Mouse (Mus musculus) retina, adult 2 months (tissue): ENCODE results near the gene Rapgef6.

Source experiments
- DNase-seq: peaks from one replicate; pipeline ENCODE4 v3.0.0-alpha.2; 2012; ENCODE audit warnings: low read depth, low spot score

Rapgef6 gene

DNA sequence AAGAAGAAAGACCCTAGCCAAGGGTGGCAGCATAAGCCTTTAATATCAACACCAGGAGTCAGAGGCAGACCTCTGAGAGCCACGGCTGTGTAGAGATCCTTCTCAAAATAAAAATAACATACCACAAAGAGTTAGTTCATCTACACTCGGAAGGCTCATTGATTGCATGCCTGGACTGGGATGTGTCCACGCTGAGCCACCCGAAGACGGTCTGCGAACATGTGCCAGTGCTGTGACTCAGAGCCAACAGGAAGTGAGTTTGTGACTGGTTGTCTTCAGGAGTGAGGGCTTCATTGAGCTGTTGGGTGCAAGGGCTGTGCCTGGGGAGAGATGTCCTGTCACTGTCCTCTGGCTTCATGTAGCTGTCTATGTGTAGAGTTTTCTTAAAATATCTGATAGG, 171.0 kb downstream of the Rapgef6 start:
- DNase-seq, result no peak

DNA sequence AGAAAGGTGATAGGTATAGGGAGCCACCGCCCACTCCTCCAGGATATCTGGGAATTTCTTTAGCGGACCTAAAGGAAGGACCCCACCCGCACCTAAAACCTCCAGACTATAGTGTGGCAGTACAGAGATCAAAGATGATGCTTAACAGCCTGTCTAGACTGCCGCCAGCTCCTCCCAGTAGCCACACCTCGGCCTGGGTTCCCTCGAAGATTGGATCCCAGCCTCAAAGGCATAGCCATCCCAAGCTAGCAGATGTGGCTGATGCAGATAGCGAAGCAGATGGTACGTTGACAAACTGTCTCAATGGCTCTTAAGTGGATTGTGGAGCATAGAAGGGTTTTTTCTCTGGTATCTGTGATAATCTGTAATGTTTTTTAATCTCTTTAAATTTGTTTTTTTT, 171.6 kb downstream of the Rapgef6 start:
- DNase-seq, result no peak

DNA sequence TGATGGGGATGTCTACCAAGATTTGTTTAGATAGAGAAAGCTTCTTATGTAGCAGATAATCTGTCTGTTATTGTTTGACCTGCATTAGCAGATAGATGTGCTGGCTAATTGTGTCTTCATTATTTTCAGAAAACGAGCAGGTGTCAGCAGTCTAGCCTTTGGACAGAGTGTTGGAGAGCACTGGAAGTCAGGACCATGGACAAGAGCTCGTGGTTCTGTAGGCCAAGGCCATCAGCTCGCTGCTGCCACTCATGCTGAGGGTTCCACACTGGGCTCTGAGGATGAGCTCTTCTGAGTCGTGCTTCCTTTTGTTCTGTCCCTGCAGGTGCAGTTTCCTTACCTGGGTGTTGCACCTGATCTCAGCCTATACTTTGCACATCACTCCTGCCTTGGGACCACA, 173.3 kb downstream of the Rapgef6 start:
- DNase-seq, result no peak

DNA sequence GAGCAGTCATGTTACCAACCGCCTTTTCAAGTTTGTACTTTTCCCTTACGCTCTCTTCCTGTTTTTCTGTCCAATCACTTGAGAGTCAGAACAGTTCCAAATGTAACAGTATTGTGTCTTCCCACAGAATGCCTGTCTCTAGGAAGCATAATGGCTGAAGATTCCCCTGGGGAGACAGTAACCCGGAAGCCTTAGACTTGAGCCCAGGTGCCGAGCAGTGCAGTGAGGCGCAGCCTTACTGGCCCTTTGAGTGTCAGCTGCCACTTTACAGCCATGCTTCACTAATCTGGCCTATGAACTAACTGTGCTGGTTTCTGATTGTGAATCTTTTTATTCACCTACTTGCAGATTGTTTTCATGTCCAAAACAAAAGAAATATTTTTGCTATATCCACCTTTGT, 175.0 kb downstream of the Rapgef6 start:
- no peak for DNase-seq

DNA sequence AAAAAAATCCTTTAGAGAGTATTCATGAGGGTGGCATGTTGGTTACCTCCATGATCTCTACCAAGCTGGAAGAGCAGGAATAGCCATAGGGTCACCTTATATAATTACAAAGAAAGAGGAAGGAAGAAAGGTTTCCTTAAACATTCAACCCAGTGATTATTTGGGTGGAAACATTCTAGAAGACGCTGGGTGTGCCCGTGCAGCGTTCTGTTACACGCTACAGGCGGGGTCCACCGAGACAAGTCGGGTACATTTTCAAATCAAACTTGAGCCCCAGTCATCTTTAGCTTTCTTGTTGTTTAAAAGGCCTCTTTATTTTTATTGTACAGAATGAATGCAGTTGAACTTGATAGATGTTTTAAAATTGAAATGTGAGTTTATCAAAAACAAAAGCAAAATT, 176.0 kb downstream of the Rapgef6 start:
- DNase-seq, result no peak

DNA sequence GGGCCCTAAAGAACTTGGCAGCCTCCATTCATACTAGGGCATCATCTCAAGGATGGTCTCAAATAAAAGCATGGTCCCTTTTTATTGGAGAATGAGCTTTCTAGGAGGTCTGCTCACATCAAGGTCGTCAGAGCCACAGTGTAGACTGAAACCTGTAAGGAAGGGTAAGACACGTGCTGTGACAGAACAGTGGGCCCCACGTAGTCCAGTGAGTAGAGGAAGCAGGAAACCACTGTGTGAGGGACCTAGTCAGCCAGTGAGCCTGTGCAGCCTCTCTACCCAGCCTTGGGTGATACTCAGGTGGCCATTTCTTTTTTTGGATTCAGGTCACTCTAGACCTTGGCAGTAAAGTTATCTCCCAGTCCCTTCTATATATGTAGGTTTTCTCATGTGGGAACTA, 177.3 kb downstream of the Rapgef6 start:
- DNase-seq, result no peak

DNA sequence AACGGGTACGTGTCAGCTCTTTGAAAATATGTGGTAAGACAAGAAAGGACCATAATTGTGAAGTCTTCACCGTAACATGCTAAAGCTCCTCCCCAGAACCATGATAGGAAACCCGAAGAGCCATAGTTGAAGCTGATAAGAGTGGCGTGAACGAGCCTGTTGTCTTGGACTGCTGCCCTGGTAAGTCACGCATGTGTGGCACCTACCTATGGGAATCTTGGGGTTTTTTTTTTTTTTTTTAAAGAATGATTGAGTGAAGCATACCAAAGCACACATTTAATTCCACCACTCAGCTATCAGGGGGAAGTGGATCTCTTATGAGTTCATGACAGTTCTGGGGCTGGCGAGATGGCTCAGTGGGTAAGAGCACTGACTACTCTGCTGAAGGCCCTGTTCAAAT, 179.2 kb downstream of the Rapgef6 start:
- DNase-seq, result no peak

DNA sequence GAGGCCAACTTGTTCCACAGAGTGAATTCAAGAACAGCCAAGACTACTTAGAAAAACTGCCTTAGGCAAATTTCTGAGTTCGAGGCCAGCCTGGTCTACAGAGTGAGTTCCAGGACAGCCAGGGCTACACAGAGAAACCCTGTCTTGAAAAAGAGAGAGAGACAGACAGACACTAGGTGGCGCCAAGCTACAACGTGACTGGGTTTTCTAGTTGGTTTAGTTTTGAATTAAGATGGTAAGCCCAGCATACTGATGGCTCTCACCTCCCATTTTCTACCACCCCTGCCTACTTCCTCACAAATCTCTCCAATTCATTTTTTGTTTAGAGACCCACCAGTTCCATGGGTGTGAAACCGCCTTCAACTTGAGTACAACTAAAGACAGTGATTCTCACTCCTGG, 180.7 kb downstream of the Rapgef6 start:
- peak; percentile 53 for DNase-seq

DNA sequence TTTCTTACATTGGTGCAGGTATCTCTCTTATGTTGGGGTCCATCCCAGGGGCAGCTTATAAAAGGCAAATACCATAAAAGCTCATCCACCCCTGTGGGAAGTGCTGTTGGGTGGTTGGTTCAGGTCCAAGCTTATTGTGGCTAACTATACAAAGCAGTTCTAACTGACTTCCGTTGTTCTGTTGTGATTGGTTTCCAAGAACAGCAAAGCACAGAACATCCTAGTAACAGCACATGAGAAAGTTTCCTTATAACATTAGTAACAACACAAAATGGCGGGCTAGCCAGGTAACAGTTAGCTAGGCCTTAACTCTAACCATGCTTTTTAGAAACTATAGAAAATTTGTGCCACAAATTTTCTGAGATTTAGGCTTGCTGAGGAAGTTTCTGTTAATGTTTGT, 185.5 kb downstream of the Rapgef6 start:
- DNase-seq, result no peak

DNA sequence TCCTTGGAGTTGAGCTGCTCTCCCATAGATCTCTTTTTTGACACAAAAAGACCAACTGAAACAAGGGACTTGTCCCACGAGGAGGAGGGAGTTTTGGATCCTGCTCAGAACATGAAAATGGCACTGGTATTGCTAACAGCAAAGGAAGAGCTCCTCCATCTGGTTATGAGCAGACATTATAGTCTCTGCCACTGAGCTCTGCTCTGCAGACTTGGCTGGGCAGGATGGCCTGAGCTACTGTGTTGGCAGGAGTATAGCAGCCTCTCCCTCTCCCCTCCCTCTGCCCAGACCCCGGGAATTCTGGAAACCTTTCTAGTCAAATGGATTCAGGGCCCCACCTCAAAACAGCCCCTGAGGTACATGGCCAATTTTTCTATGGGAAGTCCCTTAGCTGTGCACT, 187.0 kb downstream of the Rapgef6 start:
- no peak for DNase-seq

DNA sequence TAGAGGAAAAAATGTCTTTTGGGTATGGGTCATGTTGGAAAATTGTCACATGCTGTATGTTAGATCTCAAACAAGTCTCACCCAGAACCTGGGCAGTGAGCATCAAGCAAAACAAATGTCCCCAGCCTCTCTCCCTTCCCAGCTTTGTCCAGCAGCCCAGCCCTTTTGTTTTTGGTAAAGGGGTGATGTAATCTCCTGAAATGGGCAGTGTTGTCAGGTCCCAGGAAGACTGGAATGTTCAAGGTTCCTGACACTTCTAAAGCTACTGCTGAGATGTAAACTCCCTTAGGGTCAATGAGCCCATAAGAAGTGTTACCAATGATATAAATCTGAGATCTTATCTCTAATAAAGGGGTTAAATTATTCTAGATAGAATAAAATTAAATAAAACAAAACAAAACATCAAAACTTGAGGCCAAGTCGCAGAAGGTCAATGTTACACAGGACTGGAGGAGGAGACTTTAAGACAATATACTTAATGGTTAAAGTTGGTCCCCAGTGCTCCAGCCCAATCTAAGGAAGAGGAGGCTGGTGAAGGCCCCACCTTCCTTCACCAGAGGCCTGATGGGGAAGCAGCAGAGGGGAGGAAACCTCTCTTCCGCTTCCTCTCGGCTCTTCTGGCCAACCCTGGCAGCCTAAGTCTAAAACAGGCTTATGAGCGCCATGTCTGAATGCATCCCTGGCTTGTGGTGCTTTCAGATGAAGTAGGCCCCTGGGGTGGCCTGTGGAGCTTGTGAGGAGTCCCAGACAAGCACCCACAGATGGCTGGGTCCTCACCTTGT, 188.1 kb downstream of the Rapgef6 start:
- no peak for DNase-seq

DNA sequence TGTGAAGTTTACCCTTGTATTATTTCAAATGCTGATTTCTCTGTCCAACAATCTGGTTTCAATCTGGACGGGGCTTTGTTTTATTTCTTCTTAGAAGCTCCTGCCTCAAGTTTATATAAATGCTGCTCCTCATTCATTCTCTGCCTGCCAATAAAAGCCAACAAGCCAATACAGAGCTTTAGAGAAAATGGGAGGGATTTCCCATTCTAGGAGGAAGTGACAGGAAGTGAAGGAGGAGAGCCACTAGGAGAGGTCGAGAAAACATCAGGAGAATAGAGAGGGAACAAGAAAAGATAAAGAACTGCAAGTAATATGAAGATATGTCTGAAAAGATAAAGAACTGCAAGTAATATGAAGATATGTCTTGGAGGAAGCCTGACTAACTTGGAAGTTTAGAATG, 190.2 kb downstream of the Rapgef6 start:
- DNase-seq, result no peak

DNA sequence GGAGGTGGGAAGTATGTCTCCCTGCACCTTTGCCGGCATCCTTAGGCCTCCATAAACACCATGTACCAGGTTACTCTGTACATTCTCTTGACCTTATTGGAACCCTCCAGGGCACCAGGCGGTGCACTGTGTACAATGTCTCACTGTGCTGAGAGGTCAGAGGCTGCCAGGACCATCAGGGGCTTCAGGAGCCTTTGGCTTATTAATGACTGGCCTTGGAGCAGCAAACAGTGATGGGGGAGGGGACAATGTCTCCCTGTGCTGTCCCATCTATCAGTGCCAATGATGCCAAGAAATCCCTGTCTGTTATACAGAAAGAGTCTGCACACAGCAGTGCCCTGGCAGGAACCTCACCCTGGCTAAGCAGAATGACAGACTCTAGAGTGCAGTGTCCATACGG, 195.2 kb downstream of the Rapgef6 start:
- DNase-seq, result no peak

DNA sequence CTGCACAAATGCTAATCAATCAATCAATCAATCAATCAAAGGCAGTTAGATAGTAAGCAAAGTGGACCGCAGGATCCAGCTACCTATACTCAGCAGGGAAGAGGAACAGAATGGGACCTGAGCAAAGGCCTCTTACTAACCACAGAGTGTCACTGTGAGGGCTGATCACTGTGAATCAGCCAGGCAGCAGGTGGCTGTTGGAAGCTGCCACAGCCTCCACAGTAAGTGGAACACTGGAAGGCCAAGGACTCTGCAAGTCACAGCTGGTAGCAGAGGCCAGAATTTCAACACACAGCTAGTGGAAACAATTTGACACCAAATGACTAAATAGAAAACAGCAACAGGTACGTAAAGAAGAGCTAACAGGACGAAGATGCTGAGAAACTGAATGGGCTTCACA, 196.0 kb downstream of the Rapgef6 start:
- no peak for DNase-seq

DNA sequence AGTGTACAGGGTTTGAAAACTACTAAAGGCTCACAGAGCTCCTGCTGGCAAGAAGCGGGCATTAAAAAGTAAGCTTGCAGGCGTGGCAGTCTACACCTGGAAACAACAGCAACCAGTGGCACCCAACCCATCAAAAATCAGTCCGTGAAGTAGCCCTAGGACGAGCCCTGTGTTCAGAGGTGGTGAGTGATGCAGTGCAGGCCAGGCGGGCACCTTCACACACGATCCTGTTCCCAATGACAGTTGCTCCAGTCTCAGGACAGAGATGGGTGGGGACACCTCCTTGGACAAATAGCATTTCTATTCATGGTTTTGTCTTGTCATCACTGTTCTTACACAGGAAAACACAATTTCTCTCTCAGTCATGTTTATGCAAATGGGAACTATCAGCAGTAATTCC, 199.4 kb downstream of the Rapgef6 start:
- DNase-seq, result no peak

DNA sequence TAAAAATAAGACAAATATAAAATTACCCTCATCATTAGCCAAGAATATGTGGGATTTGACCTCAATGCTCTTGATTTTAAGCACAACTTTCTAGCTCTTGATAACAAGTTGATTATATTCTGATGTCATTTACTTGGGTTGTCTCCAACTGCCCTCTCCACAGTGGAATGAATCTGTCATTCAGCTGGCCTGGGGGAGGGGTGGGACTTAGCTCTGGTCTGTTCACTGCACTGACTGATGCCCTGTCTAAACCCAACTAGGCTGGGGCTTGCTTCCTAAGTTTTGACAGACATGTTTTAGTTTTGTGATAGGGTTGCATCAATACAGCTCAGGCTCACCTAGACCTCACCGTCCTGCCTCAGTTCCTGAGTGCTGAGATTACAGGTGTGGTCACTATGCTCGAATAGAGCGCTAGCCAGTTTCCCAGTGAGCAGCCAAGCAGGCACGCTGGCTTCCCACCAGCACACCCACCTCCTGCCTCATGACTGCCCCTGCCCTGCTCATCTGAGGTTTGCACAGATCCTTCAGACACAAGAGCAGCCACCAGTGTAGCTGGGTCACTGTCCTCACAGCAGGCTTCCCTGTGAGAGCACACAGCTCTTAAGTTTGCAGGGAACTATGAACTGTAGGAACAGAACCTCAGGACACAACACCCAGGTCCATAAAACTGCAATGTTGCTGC, 201.8 kb downstream of the Rapgef6 start:
- no peak for DNase-seq

DNA sequence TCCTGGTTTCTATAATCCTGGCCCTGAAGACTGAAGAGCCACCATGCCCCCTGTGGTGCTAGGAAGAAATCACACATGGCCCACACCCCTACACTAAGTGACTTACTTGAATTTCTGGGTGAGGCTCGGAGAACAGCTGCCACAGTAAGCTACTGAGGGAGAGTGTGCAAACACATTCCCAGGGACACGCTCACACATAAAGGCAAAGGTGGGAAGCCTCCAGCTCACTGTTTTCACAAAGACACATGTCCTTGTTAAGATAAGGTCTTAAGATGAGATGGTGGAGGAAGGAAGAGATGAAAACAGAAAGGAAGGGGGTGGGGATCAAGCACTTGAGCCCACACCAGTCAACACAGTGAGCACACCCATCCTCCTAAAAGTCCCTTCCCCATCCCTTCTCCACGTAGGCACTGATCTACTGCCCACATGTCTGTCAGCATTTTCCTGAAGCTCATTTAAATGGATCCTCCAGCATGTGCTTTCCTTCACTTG, 204.0 kb downstream of the Rapgef6 start:
- DNase-seq, result no peak

DNA sequence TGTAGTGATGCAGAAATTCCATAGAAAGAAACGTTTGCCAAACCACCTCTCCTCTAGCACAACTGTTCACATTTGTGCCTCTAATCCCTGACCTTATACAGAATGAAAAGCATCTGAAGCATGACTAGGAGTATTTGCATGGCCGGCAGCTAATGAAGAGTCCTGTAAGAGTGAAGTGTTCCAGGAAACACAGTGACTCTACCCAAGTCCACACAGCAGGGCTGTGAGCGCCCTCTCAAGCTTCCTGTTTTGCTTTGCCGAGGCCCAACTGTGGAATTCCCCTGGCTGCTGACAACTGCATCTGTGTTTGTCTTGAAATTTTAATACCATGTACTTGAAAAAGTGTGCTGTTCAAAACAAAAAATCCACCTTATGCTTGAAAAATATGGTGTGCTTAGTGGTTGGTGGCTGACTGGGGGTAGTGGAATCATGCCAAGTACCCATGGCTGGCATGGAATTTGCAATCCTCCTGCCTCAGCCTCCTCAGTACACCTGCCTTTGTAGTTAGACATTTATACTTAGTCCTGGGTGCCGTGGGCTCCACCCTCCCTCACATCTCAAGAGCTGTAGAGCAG, 204.8 kb downstream of the Rapgef6 start:
- DNase-seq, result no peak

DNA sequence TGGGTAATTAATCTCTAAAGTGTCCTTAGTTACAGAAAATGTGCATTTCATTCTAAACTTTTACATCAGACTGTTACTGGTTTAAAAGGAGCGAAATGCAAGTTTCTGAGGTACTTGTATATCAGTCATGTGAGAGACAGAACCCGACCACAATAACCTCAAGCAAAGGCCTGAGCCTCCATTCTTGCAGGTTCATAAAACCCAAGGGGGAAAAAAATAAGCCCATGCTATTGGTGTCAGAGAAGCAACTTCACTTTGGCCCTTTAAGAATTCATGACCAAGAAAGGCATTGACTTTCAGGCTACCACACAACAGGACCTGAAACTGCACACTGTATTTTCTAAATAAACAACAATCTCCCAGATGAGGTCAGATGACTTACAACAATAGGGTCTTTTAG, 205.7 kb downstream of the Rapgef6 start:
- DNase-seq, result no peak

DNA sequence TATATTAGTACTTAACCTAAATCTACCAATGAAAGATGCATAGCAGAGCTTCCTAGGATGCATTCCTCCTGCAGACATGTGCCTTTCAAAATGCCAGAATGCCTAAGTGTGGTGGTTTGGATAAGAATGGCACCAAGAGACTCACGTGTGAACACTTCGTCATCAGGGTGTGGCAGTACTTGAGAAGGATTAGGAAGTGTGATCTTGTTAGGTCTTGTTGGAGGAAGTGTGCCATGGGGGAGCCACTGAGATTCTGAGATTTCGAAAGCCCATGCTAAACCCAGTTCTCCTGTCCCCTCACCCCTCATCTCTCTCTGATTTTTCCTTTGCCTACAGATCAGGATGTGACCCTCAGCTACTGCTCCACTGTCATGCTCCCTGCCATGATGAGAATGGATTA, 206.7 kb downstream of the Rapgef6 start:
- no peak for DNase-seq

DNA sequence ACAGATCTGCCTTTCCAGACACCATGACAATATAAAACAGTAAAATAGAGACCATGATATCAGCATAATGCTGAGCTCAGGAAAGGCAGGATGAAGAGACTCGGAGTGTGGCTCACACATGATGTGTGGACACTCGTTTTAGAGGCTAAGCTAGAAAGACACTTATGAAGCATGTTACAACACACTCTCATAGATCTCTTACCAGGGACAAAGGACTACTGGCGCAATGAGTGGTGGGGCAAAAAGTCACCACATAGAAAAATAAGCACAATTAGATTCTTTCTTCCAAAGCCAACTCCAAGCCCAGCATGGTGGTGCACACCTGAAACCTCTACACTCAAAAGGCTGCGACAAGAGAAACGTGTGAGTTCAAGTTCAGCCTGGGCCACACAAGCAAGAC, 208.3 kb downstream of the Rapgef6 start:
- no peak for DNase-seq

DNA sequence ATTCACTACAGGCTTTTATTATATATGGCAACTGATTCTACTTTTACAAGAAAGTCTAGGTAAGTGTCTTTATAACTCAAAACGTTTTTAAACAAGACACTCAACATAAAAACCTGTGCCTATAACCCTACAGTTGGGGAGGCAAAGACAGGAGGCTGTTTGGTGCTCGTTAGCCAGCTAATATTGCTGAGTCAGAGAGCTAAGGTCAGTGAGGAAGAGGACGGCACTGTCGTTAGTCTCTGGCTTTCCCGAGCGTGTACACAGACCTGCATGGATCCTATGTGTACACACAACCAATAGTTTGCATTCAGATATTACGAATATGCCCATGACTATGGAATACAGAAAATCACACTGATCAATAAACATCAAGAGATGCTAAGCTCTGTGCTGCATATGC, 208.7 kb downstream of the Rapgef6 start:
- no peak for DNase-seq

DNA sequence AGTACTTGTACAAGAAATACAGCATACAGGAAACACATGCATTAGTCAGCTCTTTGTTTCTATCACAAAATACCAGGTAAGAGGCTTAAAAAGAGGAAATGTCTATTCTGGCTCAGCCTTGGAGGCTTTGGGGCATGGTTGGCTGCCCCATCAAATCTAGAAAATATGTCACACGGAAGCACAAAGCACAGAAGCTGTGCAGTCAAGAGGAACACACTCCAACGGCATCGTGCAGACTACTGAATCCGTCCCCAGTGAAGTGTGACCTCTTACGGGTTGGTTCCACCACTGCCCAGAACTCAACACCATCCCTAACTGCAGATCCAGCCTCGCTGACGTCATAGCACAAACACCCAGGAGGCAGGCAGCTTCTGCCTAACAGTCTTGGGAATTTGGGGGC, 210.9 kb downstream of the Rapgef6 start:
- no peak for DNase-seq
